Mouse (Mus musculus) ZHBTc4 (cell line): ENCODE data around the gene Sorbs1.

Source experiments
- DNase-seq: peaks from one replicate; pipeline ENCODE4 v3.0.0-alpha.2; 2011; ENCODE audit warnings: low read depth, low spot score

Sorbs1 gene

DNA sequence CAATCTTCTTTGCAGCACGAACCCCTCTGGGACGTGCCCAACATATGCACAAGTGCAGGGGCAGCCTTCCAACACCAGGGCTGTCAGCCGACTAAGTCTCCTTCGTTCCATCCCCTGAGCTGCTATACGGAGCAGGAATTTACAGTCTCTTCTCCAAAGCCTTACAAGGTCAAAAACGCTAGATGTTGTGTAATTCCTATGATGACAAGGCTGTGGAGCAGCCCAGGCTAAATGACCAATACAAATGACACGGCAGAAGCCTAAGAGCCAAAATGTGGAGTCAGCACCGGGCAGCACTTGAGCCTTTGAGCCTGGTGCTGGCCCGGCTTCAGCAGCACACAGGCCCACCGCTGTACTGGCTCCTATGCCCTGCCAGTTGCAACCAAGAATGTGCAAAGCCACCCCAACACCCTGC, 35.4 kb downstream of the Sorbs1 start:
- DNase-seq = no peak

DNA sequence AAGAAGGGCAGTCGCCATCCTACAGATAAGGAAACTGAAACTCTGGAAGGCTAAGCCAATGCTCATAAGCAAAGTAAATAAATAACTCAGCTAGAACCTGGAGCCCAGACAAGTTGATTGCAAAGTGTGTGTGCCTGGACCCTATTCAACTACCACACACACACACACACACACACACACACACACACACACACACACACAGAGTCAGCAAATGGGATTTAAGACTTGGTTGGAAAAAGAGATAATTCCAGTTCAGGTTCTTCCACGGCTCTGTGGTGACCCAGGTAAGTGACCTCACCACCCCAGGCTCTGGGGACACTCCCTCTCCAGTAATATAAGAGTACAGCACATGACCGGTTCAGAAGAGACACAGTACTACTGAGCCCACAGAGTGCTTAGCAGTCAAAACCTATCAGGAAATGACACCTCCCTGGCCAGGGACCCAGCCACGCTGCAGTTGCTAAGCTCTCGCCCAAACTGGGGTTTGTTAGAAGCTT, 36.1 kb downstream of the Sorbs1 start:
- no peak for DNase-seq

DNA sequence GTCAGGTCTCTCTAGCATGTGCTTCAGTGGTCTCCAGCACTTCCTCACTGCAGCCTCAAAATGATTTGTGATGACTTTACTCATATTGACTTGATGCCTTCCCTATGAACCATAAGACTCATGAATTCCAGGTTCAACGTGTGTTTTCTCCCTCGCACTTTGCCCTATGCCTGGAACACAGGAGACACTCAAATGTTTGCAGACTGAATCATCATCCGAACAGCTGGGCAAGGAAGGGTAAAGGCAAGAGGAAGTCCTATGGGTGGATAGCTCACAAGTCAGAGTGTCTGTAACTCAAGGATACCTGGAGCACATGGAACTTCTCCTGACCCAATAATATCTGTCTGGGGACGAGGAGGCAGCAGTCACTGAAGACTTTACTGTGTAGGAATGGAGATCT, 37.1 kb downstream of the Sorbs1 start:
- DNase-seq = no peak

DNA sequence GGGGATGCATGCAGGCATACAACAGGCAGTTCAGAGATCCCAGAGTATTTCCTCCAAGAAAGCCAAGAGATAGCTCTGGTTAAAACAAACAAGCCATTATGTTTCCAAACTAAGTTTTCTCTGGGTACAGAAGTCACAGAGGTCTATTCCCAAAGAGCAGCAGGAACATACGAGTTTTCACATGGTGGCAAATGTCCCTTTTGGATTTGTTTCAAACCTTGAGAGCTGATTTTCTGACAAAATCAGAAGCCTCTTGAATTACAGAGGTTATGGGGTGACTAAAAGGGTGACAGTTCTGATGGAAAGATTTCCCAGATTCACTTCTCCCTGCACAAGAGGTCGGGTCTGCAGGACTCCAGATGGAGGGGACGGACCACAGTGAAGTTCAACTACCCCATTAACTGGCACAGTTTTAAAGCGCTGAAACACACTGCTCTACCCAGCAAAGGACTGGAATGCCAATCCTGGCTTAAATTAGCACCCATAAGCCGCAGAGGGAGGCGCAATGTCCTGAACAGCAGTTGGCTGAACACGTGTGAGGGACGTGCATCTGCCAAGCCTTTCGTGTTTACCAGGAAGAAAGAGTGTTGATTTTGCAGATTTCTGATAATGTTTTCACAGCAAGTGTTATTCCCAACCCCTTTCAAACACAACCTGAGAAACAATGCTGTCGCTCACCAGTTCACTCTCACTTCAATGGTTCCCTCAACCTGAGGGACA, 41.9 kb downstream of the Sorbs1 start:
- no peak for DNase-seq

DNA sequence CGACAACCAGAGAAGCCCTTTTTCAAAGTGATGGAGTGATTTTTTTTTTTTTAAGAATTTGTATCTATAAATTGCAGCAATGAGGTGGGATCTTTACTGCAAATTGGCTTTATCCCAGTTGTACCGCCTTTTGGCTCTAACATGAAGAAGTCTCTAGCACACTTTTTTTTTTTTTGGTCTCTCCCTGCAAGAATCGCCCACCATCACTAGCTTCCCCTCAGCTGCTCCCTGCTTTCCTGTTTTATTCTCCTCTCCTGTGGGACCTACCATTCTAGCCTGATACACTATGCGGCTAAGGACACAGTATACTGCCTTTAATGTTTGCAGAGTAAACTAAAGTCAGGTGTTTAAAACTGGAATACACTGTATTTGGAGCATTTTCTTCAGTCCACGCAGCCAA, 43.8 kb downstream of the Sorbs1 start:
- no peak for DNase-seq

DNA sequence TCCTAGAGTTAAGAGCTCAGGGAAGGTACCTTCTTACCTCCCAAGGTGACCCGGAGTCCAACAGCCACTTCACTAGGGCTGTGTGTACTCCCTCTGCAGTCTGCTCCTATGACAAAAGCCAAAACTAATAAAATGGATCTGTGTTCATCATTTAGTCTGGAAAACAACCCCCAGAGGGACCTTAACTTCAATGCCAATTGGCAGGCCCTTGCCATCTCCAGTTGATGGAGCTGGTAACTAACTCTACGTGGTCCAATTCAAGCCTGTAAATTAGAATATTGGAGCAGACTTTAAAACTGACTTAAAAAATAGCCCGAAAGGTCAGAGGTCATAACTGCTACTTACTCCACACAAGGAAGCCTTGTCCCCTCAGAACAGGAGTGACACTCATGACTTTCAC, 45.3 kb downstream of the Sorbs1 start:
- no peak for DNase-seq

DNA sequence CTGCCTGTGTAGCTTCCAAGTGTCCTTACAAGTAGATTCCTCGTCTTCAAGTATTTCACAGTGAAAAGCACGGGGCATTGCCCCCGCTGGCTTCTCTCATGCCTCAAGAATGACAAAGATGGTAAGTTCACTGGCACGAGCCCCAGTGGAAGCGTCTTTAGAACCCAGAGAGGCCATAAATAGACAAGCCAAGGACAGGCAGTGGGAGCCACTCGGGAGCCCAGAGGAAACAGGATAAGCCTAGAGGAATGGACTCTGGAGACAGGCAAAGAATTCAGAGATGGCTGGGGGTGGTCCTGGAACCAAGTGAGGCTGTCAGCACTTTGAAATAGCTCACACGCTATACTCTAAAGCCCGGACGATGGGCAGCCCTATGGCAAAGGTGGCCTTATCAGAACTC, 45.8 kb downstream of the Sorbs1 start:
- no peak for DNase-seq

DNA sequence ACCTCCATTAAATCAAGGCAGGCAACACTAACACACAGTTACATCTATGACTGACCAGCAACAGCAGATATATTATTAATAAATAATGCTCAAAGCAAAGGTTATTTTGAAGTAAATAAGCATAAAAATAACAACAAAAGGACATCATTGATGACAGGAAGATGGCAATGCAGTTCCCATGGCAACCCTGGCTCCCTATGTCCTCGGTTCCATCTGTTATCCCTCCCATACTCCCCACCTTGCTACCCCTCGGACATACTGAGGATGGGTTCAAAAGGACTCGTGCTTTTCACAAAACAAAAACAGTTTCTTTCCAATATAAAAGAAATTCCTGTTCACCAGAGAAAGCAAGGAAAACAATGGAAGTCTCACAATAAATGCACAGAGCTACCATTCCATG, 48.2 kb downstream of the Sorbs1 start:
- DNase-seq = no peak

DNA sequence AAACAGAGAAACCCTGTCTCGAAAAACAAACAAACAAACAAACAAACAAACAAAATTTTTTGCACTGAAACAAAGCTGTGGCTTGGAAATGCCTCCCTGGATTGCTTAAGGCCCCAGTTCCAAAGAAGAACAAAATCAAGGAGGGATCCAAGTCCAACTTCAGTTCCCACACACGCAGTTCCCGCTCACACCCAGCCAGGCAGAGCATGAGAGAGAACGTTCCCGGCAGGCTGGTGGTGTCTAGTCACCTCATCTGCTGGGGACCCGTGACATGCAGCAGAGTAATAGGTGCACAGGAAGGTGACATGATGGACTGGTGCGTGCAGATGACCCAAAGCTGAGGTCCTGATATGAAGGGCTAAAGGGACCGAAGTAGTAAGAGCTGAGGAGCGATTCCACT, 49.2 kb downstream of the Sorbs1 start:
- DNase-seq = no peak

DNA sequence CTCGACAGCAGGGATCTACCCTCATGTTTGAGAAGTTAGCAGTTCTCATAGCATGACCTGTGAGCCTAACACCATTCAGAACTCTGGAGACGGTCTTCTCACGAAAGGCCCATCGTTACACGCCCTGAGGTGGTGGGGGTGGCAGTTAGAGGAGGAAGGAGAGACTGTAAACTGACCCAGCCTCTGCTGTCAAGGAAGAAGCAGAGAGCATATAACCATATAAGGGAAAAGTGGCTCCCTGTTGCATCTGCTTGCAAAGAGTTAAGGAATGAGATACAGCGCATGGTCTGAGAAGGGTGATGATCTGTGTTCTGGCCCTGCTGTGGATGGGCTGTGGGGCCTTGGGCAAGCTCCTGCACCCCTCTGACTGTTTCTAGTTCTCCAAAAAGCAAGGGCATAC, 50.7 kb downstream of the Sorbs1 start:
- DNase-seq = no peak

DNA sequence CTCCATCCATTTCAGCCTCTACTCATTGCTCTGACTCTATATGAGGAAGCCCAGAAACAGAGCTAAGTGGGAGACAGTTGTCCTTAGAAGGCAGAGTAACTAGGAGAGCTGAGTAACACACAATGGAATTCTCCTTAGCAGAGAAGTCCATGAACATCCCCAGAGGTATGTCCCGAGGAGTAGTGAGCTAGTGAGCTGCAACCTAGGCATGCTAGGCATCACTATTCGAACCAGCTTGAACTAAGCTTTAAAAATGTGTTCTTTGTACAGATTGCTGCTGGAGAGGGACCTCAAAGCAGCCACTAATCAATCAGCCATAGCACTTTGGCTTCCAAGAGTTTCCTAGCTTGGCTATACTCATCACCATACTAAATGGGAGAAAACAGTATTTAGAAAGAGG, 51.1 kb downstream of the Sorbs1 start:
- DNase-seq = no peak

DNA sequence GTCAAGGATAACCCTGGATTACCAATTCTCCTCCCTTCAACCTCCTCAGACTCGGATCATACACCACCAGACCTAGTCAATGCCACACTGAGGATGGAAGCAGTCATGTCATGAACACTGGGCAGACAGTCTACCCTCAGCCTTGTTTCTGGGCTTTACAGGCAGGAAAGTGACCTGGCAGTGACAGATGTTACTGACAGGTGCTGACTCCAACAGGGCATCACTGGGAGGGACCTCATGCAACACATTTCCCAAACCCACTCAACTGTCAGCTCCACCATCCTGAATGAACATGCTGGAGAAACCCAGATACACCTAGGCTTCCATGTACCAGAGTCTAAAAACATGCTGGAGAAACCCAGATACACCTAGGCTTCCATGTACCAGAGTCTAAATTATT, 51.9 kb downstream of the Sorbs1 start:
- DNase-seq = no peak

DNA sequence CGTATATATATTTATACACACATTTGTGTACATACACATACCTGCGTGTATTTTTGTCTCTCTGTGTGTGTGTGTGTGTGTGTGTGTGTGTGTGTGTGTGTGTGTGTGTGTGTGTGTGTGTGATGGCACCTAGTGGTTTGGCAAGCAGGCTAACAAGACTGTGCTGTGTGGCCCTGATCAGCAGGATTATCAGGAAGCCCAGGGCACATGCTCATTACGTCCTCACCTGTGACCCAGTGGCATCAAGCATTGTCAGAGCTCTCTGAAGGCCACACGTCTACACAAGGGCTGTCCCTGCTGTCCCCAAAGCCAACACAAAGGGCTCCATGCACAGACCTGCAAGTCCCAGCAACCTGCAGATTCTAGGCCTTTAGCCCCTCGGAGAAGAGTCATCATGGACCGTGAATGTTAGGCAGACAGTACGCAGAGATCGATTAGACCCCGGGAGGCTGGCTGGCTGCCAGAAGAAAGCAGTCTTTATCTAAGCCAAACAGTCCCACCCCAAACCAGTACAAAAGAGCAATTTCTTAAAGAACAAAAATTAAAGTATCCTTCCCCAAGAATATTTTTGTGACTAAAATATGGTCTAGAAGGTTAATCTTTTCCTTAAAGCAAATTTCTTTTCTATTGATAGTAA, 52.6 kb downstream of the Sorbs1 start:
- DNase-seq = no peak

DNA sequence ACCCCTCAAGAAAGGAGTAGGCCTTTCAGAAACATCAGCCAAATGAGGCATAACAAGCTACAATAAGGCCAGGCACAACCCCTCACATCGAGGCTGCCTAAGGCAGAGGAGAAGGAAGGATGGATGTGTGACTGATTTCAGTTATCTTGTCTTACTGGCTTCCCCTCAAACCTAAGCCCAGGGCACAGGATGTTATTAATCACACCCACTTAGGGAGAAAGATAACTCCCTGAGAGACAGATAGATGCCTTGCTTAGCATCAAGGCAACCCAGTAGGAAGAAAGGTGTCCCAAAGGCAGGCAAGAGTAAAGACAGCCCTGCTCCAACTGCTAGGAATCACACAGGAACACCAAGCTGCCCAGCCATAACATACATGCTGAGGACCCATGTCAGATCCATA, 54.2 kb downstream of the Sorbs1 start:
- no peak for DNase-seq

DNA sequence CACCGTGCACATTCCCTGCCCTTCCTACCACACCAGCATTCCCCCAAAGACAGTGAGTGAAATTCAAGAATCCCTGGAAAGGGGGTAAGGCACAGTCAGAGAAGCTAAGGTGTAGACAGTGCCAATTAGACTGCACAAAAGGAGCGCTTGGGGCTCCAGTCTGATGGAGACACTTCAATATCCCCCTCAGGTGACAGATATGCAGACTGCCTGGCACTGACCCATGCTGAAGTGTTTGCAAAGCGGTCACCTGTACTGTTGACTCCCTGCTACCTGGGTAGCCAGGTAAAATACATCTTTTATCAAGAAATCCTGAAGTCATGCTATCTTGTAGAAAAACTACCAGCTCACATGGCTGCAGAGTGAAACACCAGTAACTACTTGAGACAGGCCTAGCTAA, 54.8 kb downstream of the Sorbs1 start:
- DNase-seq = no peak

DNA sequence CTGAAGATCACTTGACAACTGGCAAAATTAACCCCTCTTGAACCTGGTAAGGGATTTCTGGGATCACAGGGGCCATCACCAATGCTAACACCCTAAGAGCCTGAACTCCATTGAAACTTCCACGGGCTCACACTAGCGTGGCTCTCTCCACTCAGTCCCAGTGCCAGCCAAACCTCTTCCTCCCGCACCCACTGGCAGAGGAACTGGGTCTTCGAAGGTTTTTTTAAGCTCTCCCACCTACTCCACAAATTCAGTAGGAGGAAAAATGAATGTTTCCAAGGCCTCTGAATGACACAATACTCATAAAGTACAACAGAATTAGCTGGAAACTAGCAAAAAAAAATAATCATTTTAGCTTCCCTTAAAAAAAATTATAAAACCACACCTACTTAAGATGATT, 58.3 kb downstream of the Sorbs1 start:
- DNase-seq = no peak

DNA sequence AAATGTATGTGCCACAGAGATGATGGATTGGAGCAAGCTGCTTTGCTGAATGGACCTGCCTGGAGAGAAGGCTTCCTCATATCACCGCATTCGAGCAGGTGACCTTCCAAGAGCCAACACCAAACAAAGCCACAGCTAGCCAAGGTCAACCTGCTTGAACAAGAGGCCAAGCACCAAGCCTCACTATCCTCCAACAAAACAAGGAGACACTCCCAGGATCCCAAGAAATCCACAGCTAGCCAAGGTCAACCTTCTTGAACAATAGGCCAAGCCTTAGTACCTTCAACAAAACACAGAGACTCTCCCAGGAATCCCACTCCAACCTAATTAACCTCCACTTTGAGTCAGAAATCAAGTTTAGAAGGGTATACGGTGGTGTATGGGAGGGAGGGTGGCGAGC, 59.5 kb downstream of the Sorbs1 start:
- DNase-seq = peak; percentile 91

DNA sequence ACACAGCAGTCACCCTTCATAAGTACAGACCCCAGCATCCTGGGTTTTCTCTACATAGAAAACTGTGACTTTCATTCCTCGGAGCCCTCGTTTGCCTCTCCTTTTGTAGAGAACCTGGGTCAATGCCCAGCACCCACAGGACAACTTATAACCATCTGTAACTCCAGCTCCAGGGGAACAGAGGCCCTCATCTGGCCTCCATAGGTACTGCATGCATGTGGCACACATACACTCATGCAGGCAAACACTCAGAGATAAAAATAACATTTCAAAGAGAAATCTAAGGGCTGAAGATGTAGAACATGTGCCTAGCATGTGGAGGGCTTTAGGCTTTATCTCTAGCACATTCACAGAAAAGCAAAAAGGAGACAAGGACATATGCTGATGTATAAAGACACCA, 61.4 kb downstream of the Sorbs1 start:
- peak; percentile 54 for DNase-seq

DNA sequence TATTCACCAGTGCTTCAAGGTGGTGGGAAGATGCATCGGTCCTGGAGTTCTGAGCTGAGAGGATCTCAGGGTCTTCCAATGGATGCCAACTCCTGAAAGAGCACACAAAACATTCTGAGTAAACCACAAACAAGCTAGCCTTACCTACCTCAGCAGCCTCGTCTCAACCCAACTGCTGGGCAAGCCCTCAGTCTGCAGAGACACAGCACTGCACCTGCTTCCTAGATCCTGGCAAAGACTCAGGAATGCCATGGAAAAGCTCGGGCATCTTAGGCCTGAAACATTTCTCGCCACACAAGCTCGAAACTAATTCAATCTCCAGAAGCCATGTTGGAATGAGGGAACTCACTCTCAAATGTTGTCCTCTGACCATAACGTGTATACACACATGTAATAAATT, 62.3 kb downstream of the Sorbs1 start:
- DNase-seq = no peak

DNA sequence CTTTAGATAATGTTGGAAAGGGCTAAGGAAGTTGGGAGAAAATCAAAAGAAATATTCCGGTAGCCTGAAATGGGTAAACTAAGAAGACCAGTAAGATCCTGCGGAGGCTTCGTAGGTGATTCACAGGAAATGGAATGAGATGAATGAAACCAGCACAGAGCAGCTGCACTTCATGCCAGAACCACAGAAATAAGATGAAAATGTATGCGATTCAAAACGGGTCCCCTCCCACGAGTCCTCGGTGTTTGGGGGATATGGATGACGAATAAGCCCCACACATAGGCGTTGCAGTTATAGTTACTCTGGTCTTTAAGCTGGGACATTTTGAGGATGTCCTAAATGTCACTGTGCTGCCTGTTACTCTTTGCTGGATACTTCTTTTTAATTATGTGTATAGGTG, 67.1 kb downstream of the Sorbs1 start:
- no peak for DNase-seq

DNA sequence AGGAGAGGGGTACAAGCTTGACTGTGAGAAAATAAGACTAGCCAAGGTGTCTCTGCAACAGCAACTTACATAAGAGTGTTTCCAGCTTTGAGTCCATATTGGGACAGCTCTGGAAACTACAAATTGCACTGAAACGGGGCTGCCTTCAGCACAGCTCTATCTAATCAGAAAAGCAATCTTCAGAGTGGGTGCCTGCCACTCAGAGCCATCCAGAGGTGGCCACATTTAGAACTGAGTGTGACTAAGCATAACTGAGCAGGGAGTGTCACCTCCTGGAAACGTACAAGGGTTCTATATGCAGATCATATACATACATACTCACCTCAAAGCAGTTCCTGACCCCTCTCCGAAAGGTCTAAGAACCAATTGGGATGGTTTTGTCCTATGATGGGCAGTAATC, 71.2 kb downstream of the Sorbs1 start:
- DNase-seq = no peak

DNA sequence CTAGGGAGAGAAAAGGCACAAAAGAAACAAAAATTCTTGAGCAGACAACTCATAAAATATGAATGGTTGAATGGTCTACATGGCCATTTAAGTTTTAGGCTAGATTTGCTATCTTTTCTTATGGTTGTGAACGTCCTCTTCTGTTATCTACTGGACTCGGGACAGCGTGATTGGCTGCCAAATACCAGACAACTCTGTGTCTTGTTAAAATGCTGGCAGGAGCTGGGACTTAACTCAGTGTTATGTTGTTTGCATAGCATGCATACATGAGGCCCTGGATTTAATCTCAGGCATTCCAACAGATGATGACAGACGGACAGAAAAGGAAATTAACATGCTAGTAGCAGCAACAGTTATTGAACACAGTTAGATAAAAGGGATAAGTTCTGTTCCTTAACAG, 72.6 kb downstream of the Sorbs1 start:
- DNase-seq = no peak

DNA sequence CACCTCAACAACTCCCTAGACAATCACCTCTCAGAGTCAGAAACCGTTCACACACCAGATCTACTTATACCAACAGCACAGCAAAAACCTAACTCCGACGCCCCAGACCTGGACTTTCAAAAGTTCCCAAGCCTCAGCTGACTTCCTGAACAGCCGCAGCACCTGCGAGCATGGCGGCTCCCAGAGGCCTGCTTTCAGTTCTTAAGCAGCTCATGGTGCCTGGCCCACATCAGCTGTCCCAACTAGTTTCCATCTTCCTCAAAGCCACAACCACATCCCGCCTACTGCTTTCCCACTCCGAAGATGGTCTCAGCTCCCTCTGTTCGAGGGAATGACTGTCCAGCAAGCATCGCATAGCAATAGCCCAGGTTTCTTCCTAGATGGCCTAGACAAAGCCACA, 74.7 kb downstream of the Sorbs1 start:
- no peak for DNase-seq

DNA sequence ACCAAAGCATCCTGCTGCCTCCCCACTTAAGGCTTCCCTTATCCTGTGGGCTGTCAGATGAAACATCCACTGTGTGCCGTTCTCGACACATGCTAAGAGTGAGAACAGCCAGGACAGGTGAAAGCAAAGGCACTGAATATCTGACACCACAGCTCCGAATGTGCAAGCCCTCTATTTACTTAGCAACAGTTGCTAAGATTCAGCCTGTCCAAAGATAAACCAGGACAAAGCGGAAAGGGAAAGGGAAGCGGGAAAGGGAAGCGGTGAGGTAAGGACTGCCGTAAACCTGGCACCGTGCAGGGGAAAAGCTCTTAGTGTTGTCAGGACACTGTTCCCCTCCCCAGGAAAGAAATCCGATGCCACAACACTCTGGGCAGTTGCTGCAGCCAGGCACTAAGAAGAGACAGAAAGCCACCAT, 75.9 kb downstream of the Sorbs1 start:
- DNase-seq = peak; percentile 5
